Mouse (Mus musculus) spleen, adult 2 months (tissue): ENCODE data around the gene Ak1. TPM values are rescaled to one million over a fixed set of nuclear protein-coding genes. Genes with fewer than 3 reads are reported as not detected.

ENCODE experiments used
- DNase-seq, 2 experiments: peaks; one replicate each; pipeline versions ENCODE4 v3.0.0 to v3.0.0-alpha.2; 2012 to 2021; ENCODE audit warnings: low spot score in 2 of 2, low read depth in 1 of 2
- H3K27ac ChIP-seq: fragments of 200-500 bp; 2 replicates; pipeline ENCODE4 v1.5.1; 2012; ENCODE audit warnings: low read length, inconsistent platforms; ENCODE audit not compliant: insufficient read depth
- H3K27me3 ChIP-seq: fragments of 200-500 bp; 2 replicates; pipeline ENCODE4 v1.6.1; 2012; ENCODE audit warnings: mild to moderate bottlenecking, moderate library complexity, low read length, inconsistent platforms; ENCODE audit not compliant: control insufficient read depth, insufficient read depth
- H3K36me3 ChIP-seq: fragments of 200-500 bp; 2 replicates; pipeline ENCODE4 v1.6.1; 2012; ENCODE audit warnings: mild to moderate bottlenecking, low read length, inconsistent platforms; ENCODE audit not compliant: control insufficient read depth, insufficient read depth
- H3K4me1 ChIP-seq: fragments of 200-500 bp; 2 replicates; pipeline ENCODE4 v1.6.1; 2011; ENCODE audit warnings: inconsistent platforms; ENCODE audit not compliant: control insufficient read depth, insufficient read depth, insufficient read length
- H3K4me3 ChIP-seq: fragments of 200-500 bp; 2 replicates; pipeline ENCODE4 v1.5.1; 2011; ENCODE audit warnings: mild to moderate bottlenecking, inconsistent platforms; ENCODE audit not compliant: insufficient read depth, insufficient read length; ENCODE audit errors: extremely low read depth
- CTCF ChIP-seq: fragments of 200-500 bp; IDR thresholded peaks from 2 replicates; pipeline ENCODE4 v1.5.1; 2011; ENCODE audit warnings: mild to moderate bottlenecking, inconsistent platforms; ENCODE audit not compliant: insufficient read depth, insufficient read length, insufficient replicate concordance; ENCODE audit errors: extremely low read depth
- POLR2A ChIP-seq: fragments of 200-500 bp; IDR thresholded peaks from 2 replicates; pipeline ENCODE4 v1.6.1; 2011; ENCODE audit warnings: low read depth, low read length, inconsistent platforms
- WGBS: fragments of 180-500 bp; shearing (Covaris S2); methylation state at CpG from one replicate; pipeline ENCODE4 v1.1.7; 2018; 5-methylcytosine and 5-hydroxymethylcytosine counted together
- polyA plus RNA-seq: library from polyadenylated mRNA; depleted of rRNA; stranded (reverse); fragments of >200 nt; gene quantifications from 2 replicates; pipeline ENCODE4 v1.2.3, GENCODE M21; 2012

Gene Ak1
- polyA plus RNA-seq, 1 experiment = 6.3 TPM

GRCm38 (mm10) chr2:32599409-32599808, 22.1 kb upstream of the Ak1 start, which contains the start of gene St6galnac6:
Gene St6galnac6, plus strand, starts transcription at chr2:32599709.
- DNase-seq = no peak
- 88% methylated on average over 3 of the region's 3 CpGs for WGBS
- Histone ChIP-seq H3K27ac (no peak within 1 kb of the TSS), H3K27me3 (no peaks in the 10 kb centered on the region), H3K36me3 (peaks cover 21% of the 10 kb centered on the region), H3K4me3 (no peak within 1 kb of the TSS), H3K4me1 (peaks cover 4% of the 10 kb centered on the region; the same call in 1 of the 2 replicates)
- no peak for TF ChIP-seq POLR2A
- TF ChIP-seq CTCF = no peak

GRCm38 (mm10) chr2:32601417-32602065, 20.0 kb upstream of the Ak1 start:
- H3K27me3 ChIP-seq = no peaks in the 10 kb centered on the region
- H3K27ac ChIP-seq = no peak overlapping the region
- WGBS = 56% methylated on average over 8 of the region's 8 CpGs
- peak; percentile 33; the same call in 1 of the 2 replicates for TF ChIP-seq CTCF
- TF ChIP-seq POLR2A = no peak
- DNase-seq = peak in 1 of 2 experiments; percentile 44
- no peak overlapping the region for H3K4me3 ChIP-seq
- peaks cover 4% of the 10 kb centered on the region for H3K4me1 ChIP-seq
- peaks cover 11% of the 10 kb centered on the region for H3K36me3 ChIP-seq

- WGBS = under 1% methylated on average over 11 of the region's 11 CpGs
- Histone ChIP-seq H3K4me1 (peaks cover 4% of the 10 kb centered on the region), H3K4me3 (peak overlapping the region; percentile 16; the same call in 1 of the 2 replicates), H3K36me3 (peaks cover 3% of the 10 kb centered on the region; the same call in 1 of the 2 replicates), H3K27me3 (no peaks in the 10 kb centered on the region; the same call in 1 of the 2 replicates), H3K27ac (no peak overlapping the region)
- peak in 1 of 2 experiments; percentile 81 for DNase-seq
- no peak for TF ChIP-seq POLR2A
- TF ChIP-seq CTCF = peak; percentile 84
These were observed 18.9 kb upstream of the Ak1 start for GRCm38 (mm10) chr2:32602600-32603054.

GRCm38 (mm10) chr2:32604631-32605030, 16.9 kb upstream of the Ak1 start:
- WGBS = 72% methylated on average over 10 of the region's 10 CpGs
- H3K4me3 ChIP-seq = no peak overlapping the region
- H3K27ac ChIP-seq = no peak overlapping the region
- no peak for DNase-seq
- H3K4me1 ChIP-seq = peaks cover 14% of the 10 kb centered on the region
- H3K27me3 ChIP-seq = no peaks in the 10 kb centered on the region; the same call in 1 of the 2 replicates
- no peak for TF ChIP-seq CTCF
- TF ChIP-seq POLR2A = no peak
- H3K36me3 ChIP-seq = no peaks in the 10 kb centered on the region

- H3K27ac ChIP-seq = no peak overlapping the region
- no peaks in the 10 kb centered on the region for H3K36me3 ChIP-seq
- peaks cover 11% of the 10 kb centered on the region for H3K4me1 ChIP-seq
- H3K4me3 ChIP-seq = peak overlapping the region; percentile 56
- no peaks in the 10 kb centered on the region; the same call in 1 of the 2 replicates for H3K27me3 ChIP-seq
- TF ChIP-seq POLR2A (no peak), CTCF (peak; percentile 15; the same call in 1 of the 2 replicates)
- 16% methylated on average over 54 of the region's 55 CpGs for WGBS
- DNase-seq = peak in 1 of 2 experiments; percentile 78
These were observed 15.1 kb upstream of the Ak1 start for GRCm38 (mm10) chr2:32606161-32607142.

GRCm38 (mm10) chr2:32607262-32607947, 14.2 kb upstream of the Ak1 start:
- peaks cover 11% of the 10 kb centered on the region for H3K4me1 ChIP-seq
- TF ChIP-seq CTCF (no peak), POLR2A (no peak)
- WGBS = 1% methylated on average over 33 of the region's 34 CpGs

More at GRCm38 (mm10) chr2:32607262-32607947, 14.2 kb upstream of the Ak1 start:
- H3K4me3 ChIP-seq = peak overlapping the region; percentile 56
- H3K27ac ChIP-seq = peak overlapping the region; percentile 46; the same call in 1 of the 2 replicates
- no peaks in the 10 kb centered on the region for H3K36me3 ChIP-seq
- no peaks in the 10 kb centered on the region; the same call in 1 of the 2 replicates for H3K27me3 ChIP-seq
- peak in 1 of 2 experiments; percentile 34 for DNase-seq
